Mouse (Mus musculus): ENCODE results near the gene Rubcnl. TPM values are rescaled to one million over a fixed set of nuclear protein-coding genes. Genes with fewer than 3 reads are reported as not detected.

Rubcnl gene
- total RNA-seq, 2 experiments from 2014 or later: 1.4 to 1.8 TPM

GRCm38 (mm10) chr14:75069356-75069979 is 53.6 kb downstream of the Rubcnl start:
- DNase-seq: no peak

GRCm38 (mm10) chr14:75071091-75071490 is 55.3 kb downstream of the Rubcnl start:
- no peak for DNase-seq

GRCm38 (mm10) chr14:75075299-75076180 is 59.7 kb downstream of the Rubcnl start:
- DNase-seq: no peak

- peak; percentile 57 for DNase-seq
Measured at GRCm38 (mm10) chr14:75077946-75078345, 62.1 kb downstream of the Rubcnl start.

Other genes starting within 250 kb of the Rubcnl start
- 10 to 100 TPM; 13.7 to 16.2 TPM for gene Lrch1, start 68.2 kb upstream of the Rubcnl start, total RNA-seq (2021)
- gene Lrrc63, start 114.9 kb downstream of the Rubcnl start, total RNA-seq (2021): not detected
- 10 to 100 TPM; 24.7 to 28.1 TPM for gene Lcp1, start 115.1 kb downstream of the Rubcnl start, total RNA-seq (2021)
- 10 to 100 TPM; 21.6 to 49.2 TPM for gene Cpb2, start 226.3 kb downstream of the Rubcnl start, total RNA-seq (2021)

Measured in adrenal gland, postnatal 10 days (tissue).